Mouse (Mus musculus) layer of hippocampus, postnatal 14 days (tissue): Measurements from ENCODE around the gene Slc30a10. TPM values are rescaled to one million over a fixed set of nuclear protein-coding genes. Genes with fewer than 3 reads are reported as not detected.

Source experiments
- DNase-seq, 2 experiments: peaks; one replicate each; pipeline ENCODE4 v3.0.0; 2021 to 2022; ENCODE audit warnings: low spot score in 2 of 2, mixed read lengths in 1 of 2
- total RNA-seq, 2 experiments: library from RNA; stranded (reverse); gene quantifications; 2 replicates each; pipeline ENCODE4 v1.2.3; 2021

The Slc30a10 gene
- total RNA-seq, 2 experiments from 2014 or later, result 14.2 to 14.7 TPM

DNA sequence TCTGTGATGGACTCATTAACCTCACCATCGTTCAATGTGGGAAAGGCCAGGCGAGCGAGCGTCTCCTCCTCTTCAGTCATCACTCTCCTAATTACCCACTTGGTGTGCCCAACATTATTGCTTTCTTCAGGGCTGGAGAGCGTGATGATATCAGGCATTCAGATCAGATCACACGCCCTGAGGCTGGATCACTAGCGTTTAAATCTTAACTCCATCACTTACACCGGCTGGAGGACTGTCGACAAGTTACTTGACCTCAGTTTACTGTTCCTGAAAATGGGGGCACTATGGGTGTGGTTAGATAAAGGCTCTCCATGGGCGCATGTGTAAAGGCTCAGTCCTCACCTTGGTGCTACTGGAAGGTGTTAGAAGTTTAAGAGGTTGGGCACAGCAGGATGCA, 61.4 kb downstream of the Slc30a10 start:
- DNase-seq, result no peak

GRCm38 (mm10) chr1:185517566-185517965, 62.9 kb downstream of the Slc30a10 start:
- peak in 1 of 2 experiments; percentile 78 for DNase-seq

Other genes with a start within 250 kb of the Slc30a10 start
- 10 to 100 TPM; 31.9 to 35.3 TPM for gene Iars2, start 125.5 kb upstream of the Slc30a10 start, total RNA-seq
- 10 to 100 TPM; 74.4 to 75.1 TPM for gene Bpnt1, start 122.7 kb upstream of the Slc30a10 start, total RNA-seq
- gene Eprs, start 91.8 kb upstream of the Slc30a10 start, total RNA-seq, result 10 to 100 TPM; 79.3 to 83.3 TPM